Mouse (Mus musculus) liver, embryonic 13.5 days (tissue): ENCODE measurements around the gene 5730522E02Rik. TPM values are rescaled to one million over a fixed set of nuclear protein-coding genes. Genes with fewer than 3 reads are reported as not detected.

Experiments used
- ATAC-seq: fragments of 200-750 bp; cut with Nextera tagmentation; 2 replicates; pipeline ENCODE4 v1.8.0; 2017; ENCODE audit warnings: low read depth, mild to moderate bottlenecking, moderate number of reproducible peaks, moderate library complexity
- DNase-seq: peaks from one replicate; pipeline ENCODE4 v3.0.0; 2022
- H3K27ac ChIP-seq: fragments of 300-500 bp; sonication (generic); 2 replicates; pipeline ENCODE4 v1.5.1; 2015; ENCODE audit warnings: moderate library complexity, mild to moderate bottlenecking, inconsistent platforms
- H3K27me3 ChIP-seq: fragments of 300-500 bp; sonication (generic); 2 replicates; pipeline ENCODE4 v1.6.1; 2015; ENCODE audit warnings: mild to moderate bottlenecking, inconsistent platforms
- H3K36me3 ChIP-seq: fragments of 300-500 bp; sonication (generic); 2 replicates; pipeline ENCODE4 v1.6.1; 2015; ENCODE audit warnings: mild to moderate bottlenecking, inconsistent platforms
- H3K4me1 ChIP-seq: fragments of 300-500 bp; sonication (generic); replicated peaks from 2 replicates; pipeline ENCODE4 v1.6.1; 2015; ENCODE audit warnings: inconsistent platforms
- H3K4me2 ChIP-seq: fragments of 300-500 bp; sonication (generic); 2 replicates; pipeline ENCODE4 v1.6.1; 2015; ENCODE audit warnings: inconsistent platforms, mild to moderate bottlenecking, moderate library complexity
- H3K4me3 ChIP-seq: fragments of 300-500 bp; sonication (generic); replicated peaks from 2 replicates; pipeline ENCODE4 v1.5.1; 2015; ENCODE audit warnings: mild to moderate bottlenecking, inconsistent platforms
- H3K9ac ChIP-seq: fragments of 300-500 bp; sonication (generic); 2 replicates; pipeline ENCODE4 v1.6.1; 2015; ENCODE audit warnings: mild to moderate bottlenecking, inconsistent platforms
- H3K9me3 ChIP-seq: fragments of 300-500 bp; sonication (generic); replicated peaks from 2 replicates; pipeline ENCODE4 v1.6.1; 2016; ENCODE audit warnings: inconsistent platforms
- WGBS: fragments of 180-500 bp; shearing (Covaris S2); methylation state at CpG from one replicate; pipeline ENCODE4 v1.1.7; 2015; ENCODE audit not compliant: insufficient replicate concordance; 5-methylcytosine and 5-hydroxymethylcytosine counted together
- polyA plus RNA-seq: library from polyadenylated mRNA; unstranded; fragments of >200 nt; fragmentation: Nextera tagmentation; extraction: Ambion mirVana; gene quantifications from 2 replicates; pipeline ENCODE4 v1.2.1, GENCODE M21; 2015

The 5730522E02Rik gene
- polyA plus RNA-seq, 1 experiment from 2014 or later = 0.18 TPM

DNA sequence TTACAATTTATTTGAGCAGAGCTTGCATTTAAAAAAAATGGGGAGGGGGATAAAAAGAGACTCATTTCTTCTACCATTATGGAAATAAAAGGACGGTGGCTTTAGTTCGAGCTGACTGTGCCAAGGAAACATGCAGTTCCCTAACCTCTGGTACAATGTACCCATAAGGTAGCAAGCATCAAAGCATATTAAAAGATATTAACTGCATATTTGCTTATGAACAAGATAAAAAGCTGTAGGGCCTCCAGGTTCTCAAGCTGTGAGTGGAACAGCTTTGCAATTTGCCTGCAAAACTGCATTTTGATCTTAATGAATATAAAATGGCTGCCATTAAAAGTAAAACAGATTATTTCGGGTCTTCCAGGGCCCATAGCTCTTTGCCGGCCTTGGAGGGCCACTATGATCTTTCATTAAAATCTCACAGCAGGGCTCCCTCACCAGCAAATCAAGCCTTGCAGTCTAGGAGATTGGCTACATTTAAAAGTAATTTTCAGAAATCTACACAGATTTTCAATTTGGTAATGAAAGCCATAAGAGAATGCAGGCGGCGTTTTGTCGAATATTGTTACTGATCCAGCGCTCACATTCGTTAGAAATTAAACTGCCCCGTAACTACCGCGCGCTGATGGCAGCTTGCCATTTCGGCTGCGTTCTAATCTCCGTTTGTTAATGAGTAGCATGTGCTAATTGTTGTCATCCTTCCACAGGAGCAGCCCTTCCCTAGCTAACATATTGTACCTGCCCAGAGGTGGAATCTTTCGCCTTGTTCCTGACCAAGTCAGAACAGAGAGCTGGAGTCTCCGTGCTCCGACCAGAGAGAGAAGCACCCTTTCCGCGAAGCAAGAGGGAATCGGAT lies 565.6 kb downstream of the 5730522E02Rik start:
- H3K36me3 ChIP-seq = no peaks in the 10 kb centered on the region
- no peaks in the 10 kb centered on the region for H3K4me1 ChIP-seq
- DNase-seq (no peak), ATAC-seq (no peak)
- no peak overlapping the region for H3K9ac ChIP-seq
- no peak overlapping the region for H3K4me2 ChIP-seq
- WGBS = 46% methylated on average over 22 of the region's 22 CpGs
- H3K4me3 ChIP-seq = no peak overlapping the region
- H3K27me3 ChIP-seq = no peaks in the 10 kb centered on the region
- no peaks in the 10 kb centered on the region for H3K9me3 ChIP-seq
- no peak overlapping the region for H3K27ac ChIP-seq

DNA sequence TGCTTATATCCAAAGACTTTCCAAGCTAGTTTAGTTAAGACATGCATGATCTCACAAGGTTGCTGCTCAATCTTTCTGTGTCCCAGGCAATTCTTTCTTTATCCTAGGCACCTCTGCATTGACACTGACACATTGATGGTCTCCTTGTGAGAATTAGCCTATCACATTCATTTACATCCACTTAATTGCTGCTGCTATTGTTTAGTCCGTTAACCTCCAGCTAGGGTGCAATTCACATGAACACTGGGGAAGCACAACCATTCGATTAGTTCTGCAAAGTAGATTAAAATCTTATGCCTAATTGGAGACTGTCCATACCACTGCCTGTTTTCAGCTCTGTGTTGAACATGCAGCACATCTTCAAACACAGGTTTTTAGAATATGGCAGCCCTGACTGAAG lies 603.7 kb downstream of the 5730522E02Rik start:
- no peak for DNase-seq
- Histone ChIP-seq H3K4me2 (no peak overlapping the region), H3K4me1 (no peaks in the 10 kb centered on the region), H3K36me3 (no peaks in the 10 kb centered on the region), H3K9me3 (0 out of 2 replicates have a peak, but pooled peaks cover 3% of the 10 kb centered on the region), H3K9ac (no peak overlapping the region), H3K27ac (no peak overlapping the region), H3K27me3 (no peaks in the 10 kb centered on the region), H3K4me3 (no peak overlapping the region)
- WGBS = 55% methylated on average over 2 of the region's 2 CpGs
- no peak for ATAC-seq

DNA sequence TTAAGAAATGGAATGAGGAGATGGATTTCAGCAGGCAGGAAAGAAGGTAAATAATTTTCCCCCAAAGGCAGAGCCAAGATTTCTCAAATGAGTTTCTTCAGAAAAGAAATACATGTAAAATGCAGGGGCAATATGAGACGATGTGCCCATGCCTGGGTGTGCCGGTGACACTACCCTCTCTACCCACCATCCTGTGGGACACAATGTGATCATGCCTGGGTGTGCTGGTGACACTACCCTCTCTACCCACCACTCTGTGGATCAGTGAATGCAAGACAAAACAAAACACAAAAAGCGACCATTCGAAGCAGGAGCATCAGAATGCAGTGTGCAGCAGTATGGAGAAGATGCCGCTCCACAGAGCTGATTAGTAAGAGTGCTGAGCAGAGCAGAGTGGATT lies 610.5 kb downstream of the 5730522E02Rik start:
- Histone ChIP-seq H3K4me2 (no peak overlapping the region), H3K4me1 (no peaks in the 10 kb centered on the region), H3K9ac (no peak overlapping the region), H3K9me3 (no peaks in the 10 kb centered on the region), H3K27ac (no peak overlapping the region), H3K27me3 (no peaks in the 10 kb centered on the region), H3K4me3 (no peak overlapping the region), H3K36me3 (no peaks in the 10 kb centered on the region)
- ATAC-seq (no peak), DNase-seq (no peak)
- 69% methylated on average over 5 of the region's 5 CpGs for WGBS

DNA sequence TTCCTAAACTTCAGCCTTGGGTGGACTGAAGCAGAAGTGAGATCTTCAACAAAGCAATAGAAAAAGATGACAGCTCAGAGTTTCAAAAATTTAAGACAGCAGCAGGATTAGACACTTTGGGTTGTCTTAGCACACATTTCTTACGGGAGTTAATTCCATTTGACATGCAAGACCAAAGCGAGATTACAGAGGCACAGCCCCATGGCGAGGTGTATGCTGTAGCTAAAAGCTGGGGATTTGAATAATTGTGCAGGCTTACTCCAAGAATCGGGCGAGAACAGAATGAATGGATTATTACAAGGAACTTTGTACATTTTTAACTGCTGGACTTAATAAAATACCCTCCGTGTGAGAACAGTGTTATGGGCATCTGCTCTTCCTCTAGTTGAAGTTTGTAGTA lies 615.3 kb downstream of the 5730522E02Rik start:
- DNase-seq (no peak), ATAC-seq (no peak)
- Histone ChIP-seq H3K4me1 (no peaks in the 10 kb centered on the region), H3K36me3 (no peaks in the 10 kb centered on the region), H3K4me2 (no peak overlapping the region), H3K9me3 (no peaks in the 10 kb centered on the region), H3K4me3 (no peak overlapping the region), H3K27ac (no peak overlapping the region), H3K9ac (no peak overlapping the region), H3K27me3 (no peaks in the 10 kb centered on the region)
- 51% methylated on average over 6 of the region's 6 CpGs for WGBS

DNA sequence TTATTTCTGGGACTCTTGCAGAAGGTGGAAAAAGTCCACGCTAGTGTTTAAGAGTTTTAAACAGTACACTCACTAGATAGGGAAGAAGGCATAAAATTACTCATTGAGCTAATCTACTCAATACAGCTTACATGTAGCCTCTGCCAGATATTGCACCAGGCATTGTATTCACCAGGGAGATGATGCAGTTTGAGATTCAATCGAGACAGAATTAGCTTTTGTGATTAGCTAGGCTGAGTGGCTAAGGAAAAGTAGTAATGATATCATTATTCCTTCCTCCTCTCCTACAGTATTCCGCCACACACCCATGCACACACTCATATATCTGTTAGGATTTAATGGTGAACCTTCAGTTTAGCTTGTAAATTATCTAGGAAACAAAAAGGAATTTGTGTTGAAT lies 615.8 kb downstream of the 5730522E02Rik start:
- Histone ChIP-seq H3K4me2 (no peak overlapping the region), H3K9me3 (no peaks in the 10 kb centered on the region), H3K4me3 (no peak overlapping the region), H3K36me3 (no peaks in the 10 kb centered on the region), H3K9ac (no peak overlapping the region), H3K4me1 (no peaks in the 10 kb centered on the region), H3K27ac (no peak overlapping the region), H3K27me3 (no peaks in the 10 kb centered on the region)
- DNase-seq (no peak), ATAC-seq (no peak)
- 59% methylated on average over 3 of the region's 3 CpGs for WGBS

GRCm38 (mm10) chr11:25592268-25592667 lies 618.3 kb downstream of the 5730522E02Rik start:
- ATAC-seq = no peak
- H3K4me2 ChIP-seq = no peak overlapping the region
- no peaks in the 10 kb centered on the region for H3K27me3 ChIP-seq
- no peak overlapping the region for H3K4me3 ChIP-seq
- no peak for DNase-seq
- 16% methylated on average over 3 of the region's 3 CpGs for WGBS
- H3K9ac ChIP-seq = no peak overlapping the region
- H3K36me3 ChIP-seq = no peaks in the 10 kb centered on the region
- no peaks in the 10 kb centered on the region for H3K4me1 ChIP-seq
- no peaks in the 10 kb centered on the region for H3K9me3 ChIP-seq
- H3K27ac ChIP-seq = no peak overlapping the region

DNA sequence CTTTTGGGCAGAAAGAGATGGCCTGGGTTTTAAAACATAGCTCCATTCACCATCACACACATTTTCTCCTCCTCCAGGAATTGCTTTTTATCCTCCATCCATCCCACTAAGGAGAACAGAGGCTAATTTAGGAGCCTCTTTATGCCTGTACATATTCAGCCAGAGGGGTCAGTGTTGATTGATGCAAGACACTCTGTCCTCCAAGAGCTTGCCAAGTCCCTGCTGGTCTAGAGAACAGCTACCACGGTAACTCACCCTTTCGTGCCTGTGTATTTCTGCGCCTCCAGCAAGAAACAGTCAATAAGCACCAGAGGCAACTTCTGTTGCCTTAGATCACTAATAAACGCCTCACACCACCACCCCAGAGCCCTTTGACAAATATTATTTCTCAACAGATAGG lies 620.3 kb downstream of the 5730522E02Rik start:
- no peaks in the 10 kb centered on the region for H3K36me3 ChIP-seq
- no peaks in the 10 kb centered on the region for H3K9me3 ChIP-seq
- H3K27me3 ChIP-seq = no peaks in the 10 kb centered on the region
- DNase-seq = no peak
- no peak overlapping the region for H3K4me2 ChIP-seq
- no peak overlapping the region for H3K27ac ChIP-seq
- WGBS = 54% methylated on average over 4 of the region's 4 CpGs
- no peak for ATAC-seq
- H3K9ac ChIP-seq = no peak overlapping the region
- no peak overlapping the region for H3K4me3 ChIP-seq
- H3K4me1 ChIP-seq = no peaks in the 10 kb centered on the region

- no peak for DNase-seq
- Histone ChIP-seq H3K36me3 (no peaks in the 10 kb centered on the region), H3K27me3 (no peaks in the 10 kb centered on the region), H3K9me3 (no peaks in the 10 kb centered on the region), H3K4me3 (no peak overlapping the region), H3K27ac (no peak overlapping the region), H3K4me1 (no peaks in the 10 kb centered on the region), H3K9ac (no peak overlapping the region), H3K4me2 (no peak overlapping the region)
- ATAC-seq = no peak
- WGBS = 25% methylated on average over 1 of the region's 1 CpGs
Observed at GRCm38 (mm10) chr11:25589509-25589908, 621.1 kb downstream of the 5730522E02Rik start.

- ATAC-seq (no peak), DNase-seq (no peak)
- Histone ChIP-seq H3K9me3 (no peaks in the 10 kb centered on the region), H3K4me3 (no peak overlapping the region), H3K27ac (no peak overlapping the region), H3K9ac (no peak overlapping the region), H3K36me3 (no peaks in the 10 kb centered on the region), H3K27me3 (no peaks in the 10 kb centered on the region), H3K4me2 (no peak overlapping the region), H3K4me1 (no peaks in the 10 kb centered on the region)
- WGBS = 88% methylated on average over 9 of the region's 9 CpGs
Observed at GRCm38 (mm10) chr11:25574129-25574465, 636.5 kb downstream of the 5730522E02Rik start.

GRCm38 (mm10) chr11:25573408-25574128 lies 637.0 kb downstream of the 5730522E02Rik start:
- Histone ChIP-seq H3K9ac (no peak overlapping the region), H3K9me3 (no peaks in the 10 kb centered on the region), H3K27me3 (no peaks in the 10 kb centered on the region), H3K27ac (no peak overlapping the region), H3K36me3 (no peaks in the 10 kb centered on the region), H3K4me1 (no peaks in the 10 kb centered on the region), H3K4me2 (no peak overlapping the region), H3K4me3 (no peak overlapping the region)
- no peak for ATAC-seq
- 65% methylated on average over 7 of the region's 7 CpGs for WGBS
- no peak for DNase-seq

DNA sequence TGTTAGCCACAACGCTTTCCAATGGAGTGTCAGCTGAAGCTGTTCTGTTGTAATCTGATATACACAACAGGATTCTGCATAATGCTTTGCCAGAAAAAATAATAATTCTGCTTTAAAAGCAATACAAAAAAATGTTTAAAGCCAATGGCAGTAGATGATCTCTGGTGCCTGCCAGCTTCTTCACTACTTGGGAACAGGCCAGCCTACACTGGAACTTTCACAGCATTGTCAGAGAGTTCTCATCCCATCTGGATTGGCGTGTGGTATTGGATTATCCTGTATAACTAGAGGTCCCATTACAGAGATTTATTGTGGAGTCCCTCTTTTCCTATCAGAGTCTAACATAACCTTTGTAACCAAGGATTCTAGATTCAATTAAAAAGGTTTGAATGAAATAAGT lies 639.2 kb downstream of the 5730522E02Rik start:
- ATAC-seq = no peak
- WGBS = 59% methylated on average over 2 of the region's 2 CpGs
- no peak overlapping the region for H3K4me3 ChIP-seq
- no peak overlapping the region for H3K4me2 ChIP-seq
- no peak for DNase-seq
- H3K27ac ChIP-seq = no peak overlapping the region
- H3K27me3 ChIP-seq = no peaks in the 10 kb centered on the region
- no peaks in the 10 kb centered on the region for H3K36me3 ChIP-seq
- H3K9me3 ChIP-seq = no peaks in the 10 kb centered on the region
- no peaks in the 10 kb centered on the region for H3K4me1 ChIP-seq
- no peak overlapping the region for H3K9ac ChIP-seq
